Mouse (Mus musculus): Measurements from ENCODE around the gene Gmeb1.

- TF ChIP-seq TCF12 (IDR thresholded peaks at IDR 0.05; ENCODE audit: low read depth, low read length) (peak; percentile 63; the same call in 1 of the 2 replicates), EP300 (IDR thresholded peaks at IDR 0.05; ENCODE audit: low read length) (peak; percentile 85), ZC3H11A (IDR thresholded peaks at IDR 0.05; ENCODE audit: low read depth, low read length) (no peak), NRF1 (IDR thresholded peaks at IDR 0.05; ENCODE audit: low read depth, low read length) (no peak), KAT2A (IDR thresholded peaks at IDR 0.05; ENCODE audit: insufficient replicate concordance, low read length) (no peak)
Measured at GRCm38 (mm10) chr4:132299849-132300248, 38.4 kb upstream of the Gmeb1 start.

Data from CH12.LX (cell line).